Mouse (Mus musculus) ZHBTc4 (cell line): ENCODE data around the gene Krt27.

Source experiments
- DNase-seq: peaks from one replicate; pipeline ENCODE4 v3.0.0-alpha.2; 2011; ENCODE audit warnings: low read depth, low spot score

Krt27 gene

DNA sequence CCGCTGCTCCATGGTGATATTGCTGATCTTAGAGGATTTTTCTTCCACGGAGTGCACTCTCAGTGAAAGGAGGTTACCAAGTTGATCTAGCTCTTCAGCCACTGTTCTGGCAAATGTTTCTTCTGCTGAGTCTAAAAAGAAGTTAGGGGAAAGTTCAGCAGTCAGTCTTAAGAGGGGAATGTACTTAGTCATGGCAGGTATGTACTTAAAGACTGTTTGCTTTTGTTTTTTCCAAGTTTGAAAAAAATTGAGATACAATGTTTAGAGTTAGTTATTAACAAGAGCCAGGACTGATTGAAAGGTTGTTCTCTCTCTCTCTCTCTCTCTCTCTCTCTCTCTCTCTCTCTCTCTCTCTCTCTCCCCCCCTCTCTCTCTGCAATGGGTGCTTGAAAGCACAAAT lies 21.2 kb downstream of the Krt27 start:
- no peak for DNase-seq

DNA sequence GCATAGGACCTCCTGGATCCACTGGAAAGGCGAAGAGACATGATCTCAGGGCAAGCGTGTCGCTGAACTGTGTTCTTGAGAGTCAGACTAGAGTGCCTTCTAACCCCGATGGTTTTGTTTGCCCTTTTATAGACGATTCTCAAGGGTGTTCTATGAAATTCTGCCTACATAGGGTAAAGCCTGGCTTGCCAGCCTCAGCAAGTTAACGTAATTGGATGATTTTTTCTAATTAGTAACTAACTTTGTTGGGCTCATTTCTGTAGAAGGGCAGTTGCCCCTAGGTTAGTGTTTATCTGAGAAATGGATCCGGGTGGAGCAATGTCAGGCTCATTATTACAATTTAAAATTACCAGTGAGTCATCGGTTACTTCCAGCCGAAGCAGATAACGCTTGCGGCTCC lies 28.1 kb downstream of the Krt27 start, which contains the start of gene Krt25:
Gene Krt25, minus strand, starts transcription at position 101 of the 400 bp plus-strand sequence.
- DNase-seq: no peak

DNA sequence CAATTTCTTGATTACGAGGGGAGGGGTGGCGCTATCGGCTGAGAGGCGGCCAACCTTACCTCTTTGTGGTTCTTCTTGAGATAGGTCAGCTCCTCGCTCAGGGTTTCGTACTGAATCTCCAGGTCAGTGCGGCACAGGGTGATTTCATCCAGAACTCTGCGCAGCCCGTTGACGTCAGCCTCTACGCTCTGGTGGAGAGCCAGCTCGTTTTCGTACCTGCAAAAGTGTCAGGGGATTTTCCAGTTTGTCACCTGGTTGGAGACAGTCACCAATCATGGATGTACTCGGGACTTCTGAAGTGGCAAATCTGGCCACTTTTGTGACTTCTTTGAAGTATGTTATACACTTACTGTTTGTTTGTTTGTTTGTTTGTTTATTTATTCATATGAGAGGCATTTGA lies 29.8 kb downstream of the Krt27 start:
- no peak for DNase-seq

DNA sequence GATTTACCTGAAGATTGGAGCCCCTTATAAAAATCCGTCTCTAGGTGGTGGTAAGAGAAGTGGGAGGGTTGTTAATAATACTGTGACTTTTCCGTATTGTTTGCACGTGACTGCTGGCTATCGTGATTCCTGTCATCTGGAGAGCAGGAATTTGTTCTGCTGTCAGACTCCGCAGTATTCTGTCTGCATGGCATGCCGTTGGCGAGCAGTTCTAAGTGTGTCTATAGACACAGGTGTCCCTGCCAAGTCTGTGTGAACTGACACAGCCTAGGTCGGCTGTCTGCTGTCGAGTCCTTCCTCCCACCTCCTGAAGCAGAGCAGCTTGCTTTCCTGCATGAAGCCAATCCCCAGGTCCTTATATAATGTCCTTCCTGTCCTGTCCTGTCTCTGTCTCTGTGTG lies 31.8 kb downstream of the Krt27 start:
- no peak for DNase-seq

DNA sequence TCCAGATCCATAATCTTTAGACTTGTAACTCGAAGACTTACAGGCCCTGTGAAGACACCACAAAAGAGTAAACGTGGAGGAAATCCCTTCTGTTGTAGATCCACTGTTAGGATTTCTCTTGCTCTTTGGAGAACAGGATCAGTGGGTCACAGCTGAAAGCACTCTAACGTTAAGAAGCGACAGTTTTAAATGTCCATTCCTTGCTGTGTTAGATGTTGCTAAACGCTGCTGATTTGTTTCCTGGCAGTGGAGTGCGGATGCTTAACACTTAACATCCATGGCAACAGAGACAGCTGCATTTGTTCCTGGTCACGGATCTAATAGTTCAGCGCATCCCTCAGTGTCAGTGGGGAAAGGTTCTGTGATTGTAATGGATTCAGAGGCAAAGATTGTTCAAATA lies 34.4 kb downstream of the Krt27 start:
- no peak for DNase-seq

DNA sequence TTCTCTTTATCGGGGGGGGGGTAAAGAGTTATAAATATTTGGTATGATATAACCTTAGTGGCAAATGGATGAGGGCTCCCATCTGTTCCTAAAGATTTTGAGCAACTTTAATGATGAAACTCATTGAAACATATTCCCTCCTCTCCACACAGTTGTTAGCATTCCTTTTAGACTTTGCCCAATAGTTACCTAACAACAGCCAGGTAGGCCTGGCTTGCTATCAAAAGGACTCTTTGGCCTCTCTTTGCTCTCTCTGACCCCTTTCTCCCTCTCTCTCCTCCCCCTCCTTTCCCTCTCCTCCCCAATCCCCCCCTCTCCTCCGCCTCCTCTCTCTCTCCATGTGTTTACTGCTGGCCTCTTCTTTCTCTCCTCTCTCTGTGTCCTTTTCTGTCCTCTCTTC lies 36.3 kb downstream of the Krt27 start:
- no peak for DNase-seq

DNA sequence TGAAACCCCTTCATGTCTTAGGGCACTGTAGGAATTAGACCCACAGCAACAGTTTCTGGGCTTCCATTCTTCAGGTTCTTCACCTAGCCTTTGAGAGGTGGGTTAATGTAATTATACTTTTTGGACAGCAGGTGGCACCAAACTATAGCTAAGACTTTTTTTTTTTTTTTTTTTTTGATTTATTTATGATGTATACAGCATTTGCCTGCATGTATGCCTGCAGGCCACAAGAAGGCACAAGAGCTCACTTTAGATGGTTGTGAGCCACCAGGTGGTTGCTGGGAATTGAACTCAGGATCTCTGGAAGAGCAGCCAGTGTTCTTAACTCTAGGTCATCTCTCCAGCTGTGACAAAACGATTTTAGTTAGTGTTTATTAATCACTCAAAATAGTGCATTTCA lies 40.0 kb downstream of the Krt27 start:
- peak; percentile 67 for DNase-seq

DNA sequence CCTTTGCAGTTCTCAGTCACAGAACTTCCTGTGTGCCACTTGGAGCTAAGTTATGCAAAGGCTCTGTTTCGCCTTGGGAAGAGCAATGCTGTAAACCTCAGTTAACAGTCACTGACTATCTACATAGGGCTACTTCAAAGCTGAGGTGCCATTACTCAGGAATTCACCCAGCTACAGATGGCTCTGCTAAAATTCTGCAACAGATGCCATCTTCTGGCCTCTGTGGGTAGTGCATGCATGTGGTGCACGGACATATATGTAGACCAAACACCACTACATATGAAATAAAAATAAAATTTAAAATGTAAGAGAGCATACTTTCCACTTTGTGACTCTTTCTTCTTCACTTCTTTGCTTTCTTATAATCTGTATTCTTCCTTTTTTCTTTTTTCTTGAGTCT lies 43.3 kb downstream of the Krt27 start:
- peak; percentile 86 for DNase-seq
